Mouse (Mus musculus): ENCODE data around the gene Ap3s2. TPM values are rescaled to one million over a fixed set of nuclear protein-coding genes. Genes with fewer than 3 reads are reported as not detected.

Gene Ap3s2
- polyA plus RNA-seq, 1 experiment from 2014 or later, result 48.7 TPM

GRCm38 (mm10) chr7:79880998-79881397 lies 39.5 kb downstream of the Ap3s2 start:
- 52% methylated on average over 3 of the region's 3 CpGs for WGBS
- H3K36me3 ChIP-seq, result peaks cover 44% of the 10 kb centered on the region

DNA sequence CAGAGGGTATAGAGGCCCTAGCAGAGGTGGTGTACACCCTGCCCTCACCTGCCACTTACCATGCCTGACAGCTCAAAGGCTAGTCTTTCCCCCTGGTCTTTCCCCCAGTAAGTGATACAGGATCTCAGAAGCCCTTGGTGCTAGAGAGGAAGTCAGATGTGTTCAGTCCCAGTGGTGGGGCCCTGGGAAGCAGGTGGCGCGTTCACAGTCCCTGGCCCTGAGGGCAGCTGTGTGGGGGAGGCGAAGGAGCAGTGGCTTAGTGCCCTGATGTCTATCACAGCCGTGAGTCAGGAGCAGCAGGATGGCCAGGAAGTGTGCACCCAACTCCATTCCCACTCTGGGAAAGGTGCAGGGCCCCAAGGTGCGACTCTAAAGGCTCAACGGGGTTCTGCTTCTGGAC lies 40.4 kb downstream of the Ap3s2 start:
- no peak overlapping the region for H3K9ac ChIP-seq
- no peak overlapping the region for H3K4me3 ChIP-seq
- no peaks in the 10 kb centered on the region for H3K27me3 ChIP-seq
- no peaks in the 10 kb centered on the region for H3K4me1 ChIP-seq
- H3K36me3 ChIP-seq, result peaks cover 36% of the 10 kb centered on the region
- no peaks in the 10 kb centered on the region for H3K9me3 ChIP-seq (replicated peaks)
- no peak overlapping the region for H3K4me2 ChIP-seq (replicated peaks)
- no peak for ATAC-seq (ENCODE audit: low FRiP score)
- no peak overlapping the region for H3K27ac ChIP-seq
- WGBS, result 85% methylated on average over 6 of the region's 6 CpGs

More at GRCm38 (mm10) chr7:79880998-79881397, 39.5 kb downstream of the Ap3s2 start:
- Histone ChIP-seq H3K4me2 (replicated peaks) (no peak overlapping the region), H3K27ac (no peak overlapping the region), H3K9ac (no peak overlapping the region), H3K4me1 (no peaks in the 10 kb centered on the region), H3K27me3 (no peaks in the 10 kb centered on the region), H3K9me3 (replicated peaks) (no peaks in the 10 kb centered on the region), H3K4me3 (no peak overlapping the region)
- ATAC-seq (ENCODE audit: low FRiP score), result no peak

GRCm38 (mm10) chr7:79878455-79879025 lies 41.9 kb downstream of the Ap3s2 start:
- Histone ChIP-seq H3K4me3 (no peak overlapping the region), H3K27ac (no peak overlapping the region), H3K27me3 (no peaks in the 10 kb centered on the region), H3K9ac (no peak overlapping the region), H3K4me1 (no peaks in the 10 kb centered on the region), H3K4me2 (replicated peaks) (no peak overlapping the region), H3K36me3 (peaks cover 30% of the 10 kb centered on the region), H3K9me3 (replicated peaks) (no peaks in the 10 kb centered on the region)
- ATAC-seq (ENCODE audit: low FRiP score), result no peak
- WGBS, result 77% methylated on average over 2 of the region's 2 CpGs

- no peak overlapping the region for H3K4me3 ChIP-seq
- no peaks in the 10 kb centered on the region for H3K4me1 ChIP-seq
- H3K27me3 ChIP-seq, result no peaks in the 10 kb centered on the region
- ATAC-seq (ENCODE audit: low FRiP score), result no peak
- H3K27ac ChIP-seq, result no peak overlapping the region
- no peak overlapping the region for H3K9ac ChIP-seq
- 85% methylated on average over 6 of the region's 6 CpGs for WGBS
- H3K36me3 ChIP-seq, result no peaks in the 10 kb centered on the region
- H3K9me3 ChIP-seq (replicated peaks), result no peaks in the 10 kb centered on the region
- H3K4me2 ChIP-seq (replicated peaks), result no peak overlapping the region
Observed at GRCm38 (mm10) chr7:79873407-79873806, 47.0 kb downstream of the Ap3s2 start.

DNA sequence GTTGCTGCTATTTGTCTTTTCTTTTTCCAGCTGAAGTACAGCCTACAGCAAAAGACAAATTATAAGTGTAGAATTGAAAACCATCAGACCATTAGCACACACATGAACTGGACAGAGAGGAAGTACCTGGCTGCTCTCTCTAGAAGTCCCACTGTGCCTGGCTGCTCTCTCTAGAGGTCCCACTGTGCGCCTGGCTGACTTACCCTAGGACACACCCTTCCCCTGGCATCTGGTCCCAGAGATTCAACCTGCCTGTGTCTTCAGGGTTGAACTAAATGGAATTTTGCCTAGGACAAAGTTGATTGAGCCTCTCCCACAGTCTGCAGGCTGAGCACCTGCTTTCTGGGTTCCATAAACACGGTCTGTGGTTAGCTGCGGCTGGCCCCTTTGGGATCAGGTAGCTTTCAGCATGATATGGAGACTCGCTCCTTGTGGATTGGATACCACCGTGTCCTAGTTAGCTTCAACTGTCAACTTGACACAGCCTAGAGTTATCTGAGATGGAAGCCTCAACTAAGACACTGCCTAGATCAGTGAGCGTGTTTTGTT lies 48.6 kb downstream of the Ap3s2 start:
- Histone ChIP-seq H3K27ac (no peak overlapping the region), H3K27me3 (no peaks in the 10 kb centered on the region), H3K36me3 (no peaks in the 10 kb centered on the region), H3K4me1 (no peaks in the 10 kb centered on the region), H3K4me2 (replicated peaks) (no peak overlapping the region), H3K4me3 (no peak overlapping the region), H3K9ac (no peak overlapping the region), H3K9me3 (replicated peaks) (no peaks in the 10 kb centered on the region)
- ATAC-seq (ENCODE audit: low FRiP score), result no peak
- 87% methylated on average over 6 of the region's 6 CpGs for WGBS

DNA sequence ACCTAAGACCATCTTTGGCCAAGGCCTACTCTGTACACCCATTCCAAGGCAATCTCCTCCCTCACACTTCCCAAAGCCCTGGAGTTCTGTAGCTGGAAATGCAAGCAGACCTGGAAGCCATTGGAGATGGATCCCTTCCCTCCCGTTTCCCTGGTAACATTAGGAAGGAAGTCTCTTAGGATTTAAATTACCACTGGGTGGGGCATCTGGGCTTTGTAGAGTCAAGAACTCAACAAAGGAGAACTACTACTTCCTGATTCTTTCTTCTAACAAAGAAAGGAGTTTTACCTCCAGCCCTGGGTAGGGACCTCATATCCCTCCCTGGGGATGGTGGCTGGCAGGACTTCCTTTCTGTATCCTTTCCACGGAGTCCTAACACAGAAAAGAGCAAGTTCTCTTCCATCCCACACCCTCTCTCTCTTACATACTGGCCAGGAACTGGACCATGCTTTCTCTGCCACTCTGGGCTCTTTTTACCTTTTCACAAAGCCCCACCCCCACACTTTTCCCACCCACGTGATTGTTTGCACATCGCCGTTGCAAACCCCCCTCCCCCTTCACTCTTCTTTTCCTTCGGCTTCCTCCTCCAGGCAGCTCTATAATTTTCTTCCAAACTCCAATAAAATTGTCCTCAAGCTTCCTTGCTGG lies 51.3 kb downstream of the Ap3s2 start:
- H3K36me3 ChIP-seq, result no peaks in the 10 kb centered on the region
- no peaks in the 10 kb centered on the region for H3K27me3 ChIP-seq
- H3K9ac ChIP-seq, result no peak overlapping the region
- 55% methylated on average over 6 of the region's 6 CpGs for WGBS
- no peak overlapping the region for H3K4me3 ChIP-seq
- no peak for ATAC-seq (ENCODE audit: low FRiP score)
- H3K4me1 ChIP-seq, result 0 out of 2 replicates have a peak, but pooled peaks cover 3% of the 10 kb centered on the region
- no peak overlapping the region for H3K27ac ChIP-seq
- no peaks in the 10 kb centered on the region for H3K9me3 ChIP-seq (replicated peaks)
- no peak overlapping the region for H3K4me2 ChIP-seq (replicated peaks)

- 78% methylated on average over 7 of the region's 7 CpGs for WGBS
- no peaks in the 10 kb centered on the region for H3K9me3 ChIP-seq (replicated peaks)
- no peak for ATAC-seq (ENCODE audit: low FRiP score)
- H3K4me3 ChIP-seq, result no peak overlapping the region
- H3K4me1 ChIP-seq, result 0 out of 2 replicates have a peak, but pooled peaks cover 3% of the 10 kb centered on the region
- no peaks in the 10 kb centered on the region for H3K36me3 ChIP-seq
- no peak overlapping the region for H3K9ac ChIP-seq
- H3K4me2 ChIP-seq (replicated peaks), result no peak overlapping the region
- H3K27me3 ChIP-seq, result no peaks in the 10 kb centered on the region
- H3K27ac ChIP-seq, result no peak overlapping the region
Observed at GRCm38 (mm10) chr7:79868475-79868874, 52.0 kb downstream of the Ap3s2 start.

GRCm38 (mm10) chr7:79867861-79868260 lies 52.6 kb downstream of the Ap3s2 start:
- no peaks in the 10 kb centered on the region for H3K36me3 ChIP-seq
- H3K9me3 ChIP-seq (replicated peaks), result no peaks in the 10 kb centered on the region
- no peak for ATAC-seq (ENCODE audit: low FRiP score)
- 79% methylated on average over 13 of the region's 13 CpGs for WGBS
- no peak overlapping the region for H3K4me3 ChIP-seq
- no peak overlapping the region for H3K9ac ChIP-seq
- H3K4me2 ChIP-seq (replicated peaks), result no peak overlapping the region
- H3K27ac ChIP-seq, result no peak overlapping the region
- no peaks in the 10 kb centered on the region for H3K27me3 ChIP-seq
- H3K4me1 ChIP-seq, result 0 out of 2 replicates have a peak, but pooled peaks cover 3% of the 10 kb centered on the region

DNA sequence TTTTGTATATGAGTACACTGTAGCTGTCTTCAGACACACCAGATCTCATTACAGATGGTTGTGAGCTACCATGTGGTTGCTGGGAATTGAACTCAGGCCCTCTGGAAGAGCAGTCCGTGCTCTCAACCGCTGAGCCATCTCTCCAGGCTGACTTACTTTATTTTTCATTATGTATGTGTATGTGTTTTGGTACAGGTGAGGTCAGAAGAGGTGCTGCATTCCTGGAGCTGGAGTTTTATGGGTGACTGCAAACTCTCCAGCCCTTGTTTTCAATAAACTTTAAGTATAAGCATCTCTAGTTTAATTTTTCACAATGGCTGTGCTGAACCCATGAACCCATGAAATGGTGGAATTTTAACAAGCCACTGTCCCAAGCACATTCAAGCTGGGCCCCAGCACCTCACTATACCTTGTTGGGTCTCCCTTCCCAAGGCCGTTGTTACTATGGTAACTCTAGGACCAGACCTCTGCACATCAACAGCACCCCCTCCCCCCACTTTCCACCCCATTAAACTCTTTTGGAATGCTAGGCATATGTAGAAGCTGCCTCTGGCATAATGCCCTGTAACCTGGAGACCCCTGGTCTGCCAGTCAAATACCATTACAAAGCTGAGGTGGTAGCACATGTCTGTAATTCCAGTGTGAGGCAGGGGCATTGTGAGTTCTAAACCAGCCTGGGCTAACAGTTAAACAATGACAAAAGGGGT lies 54.0 kb downstream of the Ap3s2 start:
- Histone ChIP-seq H3K27me3 (no peaks in the 10 kb centered on the region), H3K9me3 (replicated peaks) (no peaks in the 10 kb centered on the region), H3K4me3 (no peak overlapping the region), H3K4me2 (replicated peaks) (no peak overlapping the region), H3K27ac (no peak overlapping the region), H3K36me3 (no peaks in the 10 kb centered on the region), H3K4me1 (0 out of 2 replicates have a peak, but pooled peaks cover 3% of the 10 kb centered on the region), H3K9ac (no peak overlapping the region)
- 0 out of 2 replicates have a peak, but pooled peaks have one; percentile 40 for ATAC-seq (ENCODE audit: low FRiP score)
- WGBS, result 71% methylated on average over 3 of the region's 3 CpGs

DNA sequence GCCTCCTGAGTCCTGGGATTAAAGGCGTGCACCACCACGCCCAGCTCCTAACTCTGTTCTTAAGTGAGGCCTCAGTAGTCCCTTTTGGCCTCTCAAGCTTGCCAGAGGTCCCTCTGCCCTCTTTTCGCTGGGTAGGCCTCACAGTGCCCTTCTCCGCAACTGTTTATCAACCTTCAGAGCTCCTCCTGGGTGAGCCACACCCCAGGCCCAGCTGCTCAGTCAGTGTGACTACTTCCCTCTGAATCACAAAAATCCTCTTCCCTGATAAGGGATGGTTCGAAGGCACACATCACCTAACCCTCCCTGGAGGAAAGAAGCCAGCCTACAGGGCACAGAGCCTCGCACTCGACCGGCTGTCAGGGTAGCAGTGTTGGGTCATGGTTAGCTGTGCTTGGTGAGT lies 58.7 kb downstream of the Ap3s2 start:
- 91% methylated on average over 8 of the region's 8 CpGs for WGBS
- Histone ChIP-seq H3K4me3 (no peak overlapping the region), H3K9me3 (replicated peaks) (no peaks in the 10 kb centered on the region), H3K27me3 (no peaks in the 10 kb centered on the region), H3K9ac (no peak overlapping the region), H3K4me2 (replicated peaks) (no peak overlapping the region), H3K36me3 (no peaks in the 10 kb centered on the region), H3K27ac (no peak overlapping the region), H3K4me1 (peaks cover 11% of the 10 kb centered on the region; the same call in 1 of the 2 replicates)
- no peak for ATAC-seq (ENCODE audit: low FRiP score)

- peaks cover 8% of the 10 kb centered on the region; the same call in 1 of the 2 replicates for H3K4me1 ChIP-seq
- no peak within 1 kb of the TSS for H3K4me3 ChIP-seq
- no peak for ATAC-seq (ENCODE audit: low FRiP score)
- H3K9ac ChIP-seq, result no peak within 1 kb of the TSS
- H3K27ac ChIP-seq, result no peak within 1 kb of the TSS
- 81% methylated on average over 9 of the region's 9 CpGs for WGBS
- H3K4me2 ChIP-seq (replicated peaks), result no peak within 1 kb of the TSS
- no peaks in the 10 kb centered on the region for H3K36me3 ChIP-seq
- H3K9me3 ChIP-seq (replicated peaks), result no peaks in the 10 kb centered on the region
- H3K27me3 ChIP-seq, result no peaks in the 10 kb centered on the region
Observed at GRCm38 (mm10) chr7:79860811-79861210, 59.6 kb downstream of the Ap3s2 start, which contains the start of gene Anpep. Anpep (minus strand) TSS chr7:79861059.

DNA sequence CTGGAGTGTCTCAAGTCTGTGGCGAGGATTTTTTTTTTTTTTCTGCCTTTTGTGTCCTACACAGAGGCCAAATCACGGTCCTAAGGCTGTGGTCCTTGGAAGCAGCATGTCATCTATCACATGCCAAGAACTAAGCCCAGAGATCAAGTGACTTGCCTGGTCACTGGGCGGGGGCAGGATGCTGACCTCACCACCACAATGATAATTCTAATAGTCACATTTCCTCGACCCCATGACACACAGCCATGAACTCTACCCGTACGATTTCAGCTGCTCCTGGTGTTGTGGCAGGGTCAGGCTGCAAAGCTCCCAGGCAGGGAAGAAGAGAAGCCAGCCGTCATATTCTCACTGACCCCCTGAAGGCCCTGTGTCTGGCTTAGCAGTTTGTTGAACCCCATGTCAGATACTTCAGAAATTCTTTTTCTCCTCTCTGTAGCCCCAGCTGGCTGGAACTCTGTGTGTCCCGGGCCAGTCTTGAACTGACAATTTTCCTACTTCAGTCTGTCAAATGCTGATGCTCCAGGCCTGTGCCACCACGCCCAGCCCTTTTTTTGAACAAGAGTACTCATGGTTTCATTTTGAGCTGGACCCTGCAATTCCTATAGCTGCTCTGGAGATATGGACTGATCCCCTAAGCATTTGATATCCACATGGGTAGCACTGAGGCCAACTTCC lies 61.4 kb downstream of the Ap3s2 start:
- H3K27ac ChIP-seq, result no peak overlapping the region
- peaks cover 8% of the 10 kb centered on the region; the same call in 1 of the 2 replicates for H3K4me1 ChIP-seq
- no peak overlapping the region for H3K4me2 ChIP-seq (replicated peaks)
- H3K9ac ChIP-seq, result no peak overlapping the region
- ATAC-seq (ENCODE audit: low FRiP score), result no peak
- 59% methylated on average over 9 of the region's 9 CpGs for WGBS
- H3K4me3 ChIP-seq, result no peak overlapping the region
- no peaks in the 10 kb centered on the region for H3K36me3 ChIP-seq
- no peaks in the 10 kb centered on the region for H3K27me3 ChIP-seq
- no peaks in the 10 kb centered on the region for H3K9me3 ChIP-seq (replicated peaks)

Measured in hindbrain, embryonic 12.5 days (tissue).